Comparison of ENCODE assay signal across 8 mouse cellular contexts in the genomic region with DNA sequence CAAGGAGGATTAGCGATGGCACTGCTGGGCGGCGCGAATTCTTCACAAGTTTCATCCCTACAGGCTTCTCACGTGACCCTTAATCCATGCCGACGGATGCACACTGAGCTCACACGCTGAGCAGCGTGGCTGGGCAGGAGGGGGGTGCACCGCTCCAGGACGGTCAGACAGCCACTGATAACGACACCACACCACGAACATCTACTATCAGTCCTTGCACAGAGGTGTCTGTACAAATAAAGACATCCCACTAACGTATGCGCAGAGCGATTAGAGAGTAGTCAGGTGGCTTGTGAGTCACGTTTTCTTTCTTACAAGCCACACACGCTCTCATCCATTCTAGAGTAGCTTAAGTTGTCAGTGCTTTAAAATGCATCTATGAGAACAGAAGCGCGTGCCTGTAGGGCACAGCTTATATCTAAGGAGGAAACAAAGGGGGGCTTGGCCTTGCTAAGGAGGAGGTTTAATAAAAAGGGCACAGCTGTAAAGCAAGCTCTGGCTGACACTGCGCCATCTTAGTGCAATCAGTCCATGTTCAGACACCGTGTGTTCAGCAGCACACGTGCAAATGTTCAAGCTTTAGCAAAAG. TPM values are rescaled to one million over a fixed set of nuclear protein-coding genes. Genes with fewer than 3 reads are reported as not detected.
DNase-seq lines count a peak whose midpoint lies in the region; ATAC-seq lines count a peak whose summit lies in the region.

No protein-coding gene starts in this region.

- 0 out of 2 replicates have a peak, but pooled peaks cover 3% of the 10 kb centered on the region for H3K4me1 ChIP-seq in intestine, embryonic 15.5 days (replicated peaks)

- peak overlapping the region; percentile 14; the same call in 1 of the 2 replicates for H3K4me2 ChIP-seq in intestine, embryonic 15.5 days (replicated peaks)

- H3K27ac ChIP-seq in intestine, embryonic 15.5 days, result no peak overlapping the region

- WGBS in intestine, embryonic 15.5 days, result 26% methylated on average over 23 of the region's 23 CpGs

- DNase-seq in frontal cortex, postnatal 10 days (ENCODE audit: low spot score in 2 of 2), result no peak
- DNase-seq in embryo, embryonic 11 days, result peak; percentile 75
- DNase-seq in neural tube, embryonic 10.5 days (ENCODE audit: extremely low spot score, low spot score), result peak; percentile 19
- no peak for DNase-seq in gastrocnemius, adult 8-10 months (ENCODE audit: low spot score in 2 of 2)
- DNase-seq in layer of hippocampus, adult 8-10 months (ENCODE audit: low spot score in 2 of 2), result no peak
- no peak for DNase-seq in urinary bladder, postnatal 36 days (ENCODE audit: low spot score in 2 of 2)

- peak; percentile 73 for ATAC-seq in frontal cortex, adult (ENCODE audit: low TSS enrichment)
- ATAC-seq in intestine, embryonic 15.5 days, result peak; percentile 93

- no peak overlapping the region for H3K4me3 ChIP-seq in intestine, embryonic 15.5 days (replicated peaks)

- H3K27me3 ChIP-seq in intestine, embryonic 15.5 days (replicated peaks), result no peaks in the 10 kb centered on the region

- no peaks in the 10 kb centered on the region for H3K9me3 ChIP-seq in intestine, embryonic 15.5 days

- H3K36me3 ChIP-seq in intestine, embryonic 15.5 days, result peaks cover 26% of the 10 kb centered on the region

- no peak overlapping the region for H3K9ac ChIP-seq in intestine, embryonic 15.5 days

RNA-seq across cellular contexts. Expression of a gene that starts 17.5 kb away (rescaled TPM):
- 32.9 and 35.1 TPM in 2 replicates for polyA plus RNA-seq in intestine, embryonic 15.5 days (2015; fragmentation: Nextera tagmentation; extraction: Ambion mirVana)
- total RNA-seq in gastrocnemius, adult 8-10 months (2022), result 10 to 100 TPM in 2 of 4 experiments, 1 to 10 TPM in 2; 8.7 to 11.4 (median 10.0) TPM
- 10 to 100 TPM; 51.3 to 64.1 (median 54.2) TPM for total RNA-seq in layer of hippocampus, adult 8-10 months (2022)

RNA-seq across cellular contexts. Expression of a gene that starts 57.0 kb away (rescaled TPM):
- 46.3 and 46.5 TPM in 2 replicates for polyA plus RNA-seq in intestine, embryonic 15.5 days (2015; fragmentation: Nextera tagmentation; extraction: Ambion mirVana)
- 10 to 100 TPM; 24.2 to 32.8 (median 27.6) TPM for total RNA-seq in gastrocnemius, adult 8-10 months (2022)
- 10 to 100 TPM; 62.6 to 77.1 (median 71.6) TPM for total RNA-seq in layer of hippocampus, adult 8-10 months (2022)

Comparison
In these comparisons a context has a peak if more than half of its experiments do, and no peak if none do; other contexts are left out.
1. DNase-seq: peak in embryo, embryonic 11 days (single experiment) and neural tube, embryonic 10.5 days (single experiment); none in frontal cortex, postnatal 10 days (0 of 2), gastrocnemius, adult 8-10 months (0 of 2), layer of hippocampus, adult 8-10 months (0 of 2) and urinary bladder, postnatal 36 days (0 of 2).
2. RNA of a gene that starts 17.5 kb away (total RNA-seq): 51.3 to 64.1 TPM in layer of hippocampus, adult 8-10 months; 8.7 to 11.4 TPM in gastrocnemius, adult 8-10 months; every median in the first group is over 4 times any median in the second.